Mouse (Mus musculus) spleen, postnatal 0 days (tissue): Measurements from ENCODE around the gene Olfr1358. TPM values are rescaled to one million over a fixed set of nuclear protein-coding genes. Genes with fewer than 3 reads are reported as not detected.

ENCODE experiments used
- polyA plus RNA-seq: library from polyadenylated mRNA; unstranded; fragments of >200 nt; fragmentation: Nextera tagmentation; extraction: Ambion mirVana; gene quantifications from 2 replicates; pipeline ENCODE4 v1.2.1, GENCODE M21; 2015

The Olfr1358 gene
- not detected in 2 replicates for polyA plus RNA-seq

GRCm38 (mm10) chr10:78517128-78517527 lies at the start of gene Olfr1358:
Gene Olfr1358, plus strand, starts transcription at chr10:78517428.

Other genes with a start within 250 kb of the Olfr1358 start
- 26.4 and 34.3 TPM in 2 replicates for gene Agpat3, start 164.9 kb upstream of the Olfr1358 start, polyA plus RNA-seq
- 145 and 146 TPM in 2 replicates for gene Rrp1, start 104.4 kb upstream of the Olfr1358 start, polyA plus RNA-seq
- gene Cstb, start 91.8 kb upstream of the Olfr1358 start, polyA plus RNA-seq: 121 and 142 TPM in 2 replicates
- gene Pdxk, start 52.5 kb upstream of the Olfr1358 start, polyA plus RNA-seq: 5.6 and 7.4 TPM in 2 replicates
- 27.4 and 32.7 TPM in 2 replicates for gene Ilvbl, start 56.9 kb downstream of the Olfr1358 start, polyA plus RNA-seq
- 4.2 and 5.5 TPM in 2 replicates for gene Syde1, start 74.5 kb downstream of the Olfr1358 start, polyA plus RNA-seq
- gene Olfr1357, start 100.6 kb downstream of the Olfr1358 start, polyA plus RNA-seq: not detected in 2 replicates
- not detected in 2 replicates for gene Casp14, start 200.9 kb downstream of the Olfr1358 start, polyA plus RNA-seq
- gene Ccdc105, start 235.6 kb downstream of the Olfr1358 start, polyA plus RNA-seq: not detected in 2 replicates